20 mouse cellular contexts compared by ENCODE assay signal in genomic region chr14:35650381-35650780, GRCm38 (mm10).
DNase-seq lines count a peak whose midpoint lies in the region; TF ChIP-seq lines count a peak whose summit lies in the region.
"Had no signal": no experiment of that assay in that cellular context is flagged by ENCODE, and none has a peak within 500 bp of the region (broad histone marks: within the 10 kb centered on the region; RNA-seq: fewer than 3 reads in every experiment).

No protein-coding gene starts in this region.

- no peak overlapping the region for H3K4me3 ChIP-seq in ES-Bruce4 (ENCODE audit: low read depth, low read length)
- H3K4me3 ChIP-seq in ES-E14 (ENCODE audit: insufficient read depth in 1 of 2, low read depth in 1 of 2, low read length in 2 of 2, poor library complexity in 1 of 2, severe bottlenecking in 1 of 2) = no peak overlapping the region
- H3K4me3 ChIP-seq: embryonic facial prominence, embryonic 10.5 days; embryonic facial prominence, embryonic 12.5 days; erythroblast, embryonic 14.5 days; forebrain, embryonic 10.5 days; forebrain, embryonic 12.5 days had no signal

- H3K9me3 ChIP-seq in ES-Bruce4 (replicated peaks; ENCODE audit: control insufficient read depth, insufficient read depth, low read length, poor library complexity, severe bottlenecking) (no peaks in the 10 kb centered on the region), ES-E14 (ENCODE audit: control insufficient read depth, insufficient read depth, low read depth, low read length) (no peaks in the 10 kb centered on the region)
- H3K9me3 ChIP-seq: embryonic facial prominence, embryonic 10.5 days; embryonic facial prominence, embryonic 12.5 days; forebrain, embryonic 10.5 days; forebrain, embryonic 12.5 days had no signal

- TF ChIP-seq POLR2A in ES-Bruce4 (IDR thresholded peaks at IDR 0.05; ENCODE audit: insufficient read depth, low read length) = no peak

- H3K27ac ChIP-seq in ES-Bruce4 (ENCODE audit: insufficient read depth, low read length) = peak overlapping the region; percentile 38; the same call in 1 of the 2 replicates
- peak overlapping the region; percentile 65 for H3K27ac ChIP-seq in ES-E14 (ENCODE audit: insufficient read depth, low read depth, low read length, poor library complexity, severe bottlenecking)
- H3K27ac ChIP-seq: embryonic facial prominence, embryonic 10.5 days; embryonic facial prominence, embryonic 12.5 days; forebrain, embryonic 10.5 days; forebrain, embryonic 12.5 days had no signal

- H3K9ac ChIP-seq in ES-Bruce4 (ENCODE audit: low read depth, poor library complexity, severe bottlenecking) (no peak overlapping the region), ES-E14 (ENCODE audit: insufficient read depth, low read depth, low read length, poor library complexity, severe bottlenecking) (no peak overlapping the region)
- H3K9ac ChIP-seq: embryonic facial prominence, embryonic 12.5 days; forebrain, embryonic 12.5 days had no signal

- H3K4me1 ChIP-seq in ES-Bruce4 (ENCODE audit: control insufficient read depth, insufficient read depth, low read length) (no peaks in the 10 kb centered on the region), ES-E14 (ENCODE audit: control insufficient read depth in 2 of 2, insufficient read depth in 2 of 2, low read length in 2 of 2, poor library complexity in 1 of 2) (peaks cover 0 to 4% of the 10 kb centered on the region in 2 experiments; a peak in 1 of 4 replicates)
- H3K4me1 ChIP-seq: embryonic facial prominence, embryonic 10.5 days; embryonic facial prominence, embryonic 12.5 days; forebrain, embryonic 10.5 days; forebrain, embryonic 12.5 days had no signal

- TF ChIP-seq EP300 in ES-Bruce4 (IDR thresholded peaks at IDR 0.05; ENCODE audit: insufficient read depth, low read depth, low read length) = no peak

- DNase-seq in ES-E14 (ENCODE audit: low read depth, low spot score) = no peak
- DNase-seq in ZHBTc4 (ENCODE audit: low read depth, low spot score) = peak; percentile 62
- no peak for DNase-seq in frontal cortex, postnatal 14 days (ENCODE audit: low spot score in 2 of 2)
- DNase-seq in cerebellum, postnatal 10 days = no peak
- DNase-seq: adrenal gland, adult 2 months; adrenal gland, postnatal 10 days; adrenal gland, postnatal 25 days; B cell, adult 2 months; cerebellum, adult 11 months; cerebellum, adult 18-20 months; cerebellum, adult 8-10 months; cerebellum, adult 9-11 months; cerebellum, postnatal 25 days had no signal

- H3K27me3 ChIP-seq in ES-Bruce4 (ENCODE audit: control insufficient read depth, insufficient read depth, low read length, poor library complexity, severe bottlenecking) = no peaks in the 10 kb centered on the region
- H3K27me3 ChIP-seq: CH12.LX; embryonic facial prominence, embryonic 12.5 days; forebrain, embryonic 12.5 days had no signal

- no peaks in the 10 kb centered on the region for H3K36me3 ChIP-seq in ES-Bruce4 (ENCODE audit: control insufficient read depth, insufficient read depth, low read length, poor library complexity, severe bottlenecking)
- no peaks in the 10 kb centered on the region for H3K36me3 ChIP-seq in ES-E14 (ENCODE audit: control insufficient read depth, insufficient read depth, low read length, poor library complexity, severe bottlenecking)
- H3K36me3 ChIP-seq: embryonic facial prominence, embryonic 10.5 days; embryonic facial prominence, embryonic 12.5 days; forebrain, embryonic 10.5 days; forebrain, embryonic 12.5 days had no signal

- TF ChIP-seq CTCF in ES-Bruce4 (IDR thresholded peaks at IDR 0.05; ENCODE audit: low read depth, low read length) = no peak

- in situ Hi-C loops in ES-E14 (cut with MboI; ENCODE audit: low sequenced_read_pairs in 2 of 2, unreplicated experiment in 2 of 2) = no loop called here

TF ChIP-seq in ES-E14, 5 proteins besides CTCF, POLR2A, EP300 and RAD21:
- TF ChIP-seq CHD2 (IDR thresholded peaks at IDR 0.05; ENCODE audit: low read depth, low read length) = no peak
- no peak for TF ChIP-seq MAFK (IDR thresholded peaks at IDR 0.05; ENCODE audit: insufficient read depth, low read depth, low read length)
- TF ChIP-seq ZNF384 (IDR thresholded peaks at IDR 0.05; ENCODE audit: low read depth, low read length) = no peak
- TF ChIP-seq ZC3H11A (IDR thresholded peaks at IDR 0.05; ENCODE audit: borderline replicate concordance, low read depth, low read length) = no peak
- no peak for TF ChIP-seq HCFC1 (IDR thresholded peaks at IDR 0.05; ENCODE audit: borderline replicate concordance, insufficient read depth, low read length)
